In the genomic region with DNA sequence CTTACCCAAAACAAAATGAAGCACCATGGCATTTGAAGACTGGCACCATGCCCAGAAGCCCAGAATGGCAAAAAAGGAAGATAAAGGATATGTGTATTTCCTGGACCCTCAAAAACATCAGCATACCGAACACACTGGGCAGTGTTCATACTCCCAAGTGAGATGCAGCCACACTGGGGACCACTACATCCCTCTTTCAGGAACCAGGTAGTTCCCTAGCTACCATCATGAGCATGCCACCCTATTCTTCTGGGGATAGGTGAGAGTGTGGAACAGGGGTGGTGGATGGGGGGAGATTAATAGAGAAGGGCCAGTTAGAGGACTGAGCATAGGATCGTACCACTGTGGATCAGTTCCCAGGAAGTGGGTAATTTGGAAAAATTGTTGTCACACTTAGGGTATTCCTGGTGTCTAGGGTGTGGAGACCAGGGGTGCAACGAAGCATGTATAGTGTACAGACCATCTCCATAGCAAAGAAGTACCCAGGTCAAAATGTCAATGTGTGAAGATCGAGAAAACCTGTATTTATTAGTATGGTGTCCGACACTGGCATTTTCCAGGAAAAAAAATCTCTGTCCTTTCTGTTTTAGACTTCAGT, we compare ENCODE assay signal across 26 mouse cellular contexts. TPM values are rescaled to one million over a fixed set of nuclear protein-coding genes. Genes with fewer than 3 reads are reported as not detected.
"Had no signal": no experiment of that assay in that cellular context is flagged by ENCODE, and none has a peak within 500 bp of the region (broad histone marks: within the 10 kb centered on the region; RNA-seq: fewer than 3 reads in every experiment).

No protein-coding gene starts in this region.

- H3K27ac ChIP-seq: lung, embryonic 15.5 days; macrophage; midbrain, embryonic 15.5 days; neural tube, embryonic 13.5 days; neural tube, embryonic 15.5 days had no signal

- DNase-seq: liver, postnatal 0 days; lung, adult 2 months; lung, postnatal 14 days; lung, postnatal 36 days; retina, postnatal 1 day; right cerebral cortex, adult 18-20 months; right cerebral cortex, postnatal 25 days; right cerebral cortex, postnatal 4 days; spleen, adult 18-20 months; thymus, adult 18-20 months; thymus, postnatal 14 days; thymus, postnatal 36 days had no signal

- H3K27me3 ChIP-seq: lung, embryonic 15.5 days; megakaryocyte, embryonic 14.5 days; midbrain, embryonic 15.5 days; neural tube, embryonic 13.5 days; neural tube, embryonic 15.5 days had no signal

- H3K4me3 ChIP-seq: lung, embryonic 15.5 days; megakaryocyte, embryonic 14.5 days; midbrain, embryonic 15.5 days; neural tube, embryonic 13.5 days; neural tube, embryonic 15.5 days had no signal

- ATAC-seq: liver, postnatal 0 days; lung, postnatal 0 days; midbrain, embryonic 15.5 days had no signal

- H3K9me3 ChIP-seq: lung, embryonic 15.5 days; megakaryocyte, embryonic 14.5 days; midbrain, embryonic 15.5 days; neural tube, embryonic 13.5 days; neural tube, embryonic 15.5 days had no signal

- H3K4me1 ChIP-seq: lung, embryonic 15.5 days; megakaryocyte, embryonic 14.5 days; midbrain, embryonic 15.5 days; neural tube, embryonic 15.5 days had no signal

- H3K9ac ChIP-seq: liver, postnatal 0 days; lung, embryonic 15.5 days; midbrain, embryonic 15.5 days; neural tube, embryonic 13.5 days; neural tube, embryonic 15.5 days had no signal

- H3K36me3 ChIP-seq: lung, embryonic 15.5 days; midbrain, embryonic 15.5 days; neural tube, embryonic 13.5 days; neural tube, embryonic 15.5 days had no signal

- H3K4me2 ChIP-seq: lung, embryonic 15.5 days; midbrain, embryonic 11.5 days; midbrain, embryonic 15.5 days; neural tube, embryonic 13.5 days; neural tube, embryonic 15.5 days had no signal

RNA-seq across cellular contexts. Expression of a gene that starts 50.9 kb away (rescaled TPM):
- total RNA-seq: megakaryocyte progenitor cell, adult 5-6 weeks; midbrain, postnatal 0 days; monocyte, adult 5-6 weeks had no signal
- polyA plus RNA-seq: liver, postnatal 0 days; lung, adult 2 months; lung, embryonic 15.5 days; lung, postnatal 0 days; macrophage; midbrain, embryonic 11.5 days; midbrain, embryonic 15.5 days; midbrain, postnatal 0 days; neural tube, embryonic 11.5 days; neural tube, embryonic 13.5 days; neural tube, embryonic 15.5 days; stomach, embryonic 14.5 days; stomach, embryonic 16.5 days had no signal
